Mouse (Mus musculus): ENCODE results near the gene Col15a1.

Col15a1 gene

GRCm38 (mm10) chr4:47309886-47310625 is 102.1 kb downstream of the Col15a1 start:
- no peak for DNase-seq (ENCODE audit: low read depth)

- no peak for DNase-seq (ENCODE audit: low read depth)
These were observed 102.9 kb downstream of the Col15a1 start for GRCm38 (mm10) chr4:47310812-47311211.

GRCm38 (mm10) chr4:47311467-47311866 is 103.5 kb downstream of the Col15a1 start:
- no peak for DNase-seq (ENCODE audit: low read depth)

GRCm38 (mm10) chr4:47311929-47312328 is 104.0 kb downstream of the Col15a1 start:
- DNase-seq (ENCODE audit: low read depth), result no peak

- no peak for DNase-seq (ENCODE audit: low read depth)
These were observed 104.7 kb downstream of the Col15a1 start for GRCm38 (mm10) chr4:47312676-47313075.

- DNase-seq (ENCODE audit: low read depth), result no peak
These were observed 105.9 kb downstream of the Col15a1 start for GRCm38 (mm10) chr4:47313710-47314410.

GRCm38 (mm10) chr4:47315458-47315857 is 107.5 kb downstream of the Col15a1 start:
- DNase-seq (ENCODE audit: low read depth), result peak; percentile 63

GRCm38 (mm10) chr4:47316432-47316831 is 108.5 kb downstream of the Col15a1 start:
- DNase-seq (ENCODE audit: low read depth), result no peak

- no peak for DNase-seq (ENCODE audit: low read depth)
These were observed 111.8 kb downstream of the Col15a1 start for GRCm38 (mm10) chr4:47319561-47320321.

GRCm38 (mm10) chr4:47322315-47322714 is 114.4 kb downstream of the Col15a1 start:
- no peak for DNase-seq (ENCODE audit: low read depth)

- DNase-seq (ENCODE audit: low read depth), result no peak
These were observed 116.2 kb downstream of the Col15a1 start for GRCm38 (mm10) chr4:47324206-47324605.

- DNase-seq (ENCODE audit: low read depth), result no peak
These were observed 119.8 kb downstream of the Col15a1 start for GRCm38 (mm10) chr4:47327782-47328181.

- DNase-seq (ENCODE audit: low read depth), result no peak
These were observed 121.3 kb downstream of the Col15a1 start for GRCm38 (mm10) chr4:47329285-47329684.

GRCm38 (mm10) chr4:47330378-47331052 is 122.6 kb downstream of the Col15a1 start:
- DNase-seq (ENCODE audit: low read depth), result no peak

GRCm38 (mm10) chr4:47332812-47333343 is 124.9 kb downstream of the Col15a1 start:
- no peak for DNase-seq (ENCODE audit: low read depth)

- no peak for DNase-seq (ENCODE audit: low read depth)
These were observed 125.6 kb downstream of the Col15a1 start for GRCm38 (mm10) chr4:47333541-47333940.

GRCm38 (mm10) chr4:47336941-47337600 is 129.1 kb downstream of the Col15a1 start:
- DNase-seq (ENCODE audit: low read depth), result no peak

GRCm38 (mm10) chr4:47342632-47343031 is 134.7 kb downstream of the Col15a1 start:
- no peak for DNase-seq (ENCODE audit: low read depth)

GRCm38 (mm10) chr4:47347022-47347421 is 139.1 kb downstream of the Col15a1 start:
- DNase-seq (ENCODE audit: low read depth), result no peak

GRCm38 (mm10) chr4:47349759-47350158 is 141.8 kb downstream of the Col15a1 start:
- no peak for DNase-seq (ENCODE audit: low read depth)

- DNase-seq (ENCODE audit: low read depth), result peak; percentile 67
These were observed 143.6 kb downstream of the Col15a1 start for GRCm38 (mm10) chr4:47351386-47352049.
